Mouse (Mus musculus): ENCODE measurements around the gene Rasal1. TPM values are rescaled to one million over a fixed set of nuclear protein-coding genes. Genes with fewer than 3 reads are reported as not detected.

The Rasal1 gene
- total and polyA plus RNA-seq, 3 experiments, result 0.69 to 4.5 TPM; not detected in 1

DNA sequence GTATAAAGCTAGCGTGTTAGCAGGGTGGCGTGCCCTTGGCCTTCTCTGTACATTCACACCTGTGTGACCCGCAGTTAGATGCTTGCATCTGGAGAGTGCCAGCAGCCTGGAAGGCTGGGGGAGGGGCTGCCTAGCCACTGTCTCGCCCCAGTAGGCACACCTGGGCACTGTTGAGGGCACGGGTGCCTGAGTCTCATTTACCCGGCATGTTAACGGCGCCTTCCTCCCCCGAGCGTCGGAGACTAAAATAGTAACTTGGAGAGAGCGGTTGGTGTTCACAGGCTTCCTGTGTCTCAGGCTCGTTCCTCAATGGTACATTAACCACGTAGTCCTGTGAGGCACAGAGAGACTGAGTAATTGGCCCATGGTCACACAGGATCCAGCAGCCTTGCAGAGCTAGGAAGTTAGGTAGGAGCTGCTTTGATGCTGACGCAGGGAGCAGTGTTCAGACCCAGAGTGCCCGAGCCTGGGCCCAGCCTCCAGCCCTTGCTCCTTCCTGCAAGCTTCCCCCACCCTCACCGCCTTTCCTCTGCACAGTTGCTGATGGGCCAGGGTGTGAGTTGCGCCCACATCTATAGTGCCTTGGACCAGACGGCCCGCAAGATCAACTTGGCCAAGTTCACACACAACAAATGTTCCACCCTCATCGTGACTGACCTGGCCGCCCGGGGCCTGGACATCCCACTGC lies 27.4 kb upstream of the Rasal1 start:
- Histone ChIP-seq H3K79me2 (ENCODE audit: control insufficient read depth, insufficient read depth, low read length, poor library complexity) (peaks cover under 1% of the 10 kb centered on the region; the same call in 1 of the 2 replicates), H3K4me1 (ENCODE audit: control insufficient read depth in 1 of 2, insufficient read depth in 2 of 2, low read length in 2 of 2) (no peaks in the 10 kb centered on the region), H3K9me3 (replicated peaks; ENCODE audit: insufficient read depth, low read length) (no peaks in the 10 kb centered on the region), H3K4me3 (ENCODE audit: control insufficient read depth in 1 of 2, insufficient read depth in 1 of 2, low read depth in 2 of 2, low read length in 2 of 2) (no peak overlapping the region), H3K27ac (ENCODE audit: control insufficient read depth, low read depth, low read length) (no peak overlapping the region), H3K27me3 (ENCODE audit: control insufficient read depth in 1 of 2, insufficient read depth in 2 of 2, low read length in 2 of 2) (no peaks in the 10 kb centered on the region), H3K9ac (ENCODE audit: control insufficient read depth, low read depth, low read length, poor library complexity, severe bottlenecking) (no peak overlapping the region), H3K36me3 (ENCODE audit: control insufficient read depth in 1 of 2, insufficient read depth in 2 of 2, low read length in 2 of 2) (peaks cover 0 to 9% of the 10 kb centered on the region in 2 experiments; a peak in 2 of 4 replicates)
- DNase-seq (ENCODE audit: low read depth, low spot score), result no peak
- TF ChIP-seq GATA1 (IDR thresholded peaks at IDR 0.05; ENCODE audit: low read depth, low read length) (no peak), SMC3 (IDR thresholded peaks at IDR 0.05; ENCODE audit: low read depth, low read length) (no peak), POLR2AphosphoS5 (IDR thresholded peaks at IDR 0.05; ENCODE audit: borderline replicate concordance, low read depth, low read length) (no peak), POLR2AphosphoS2 (IDR thresholded peaks at IDR 0.05; ENCODE audit: low read length) (no peak), RAD21 (IDR thresholded peaks at IDR 0.05; ENCODE audit: low read depth, low read length) (no peak), BHLHE40 (IDR thresholded peaks at IDR 0.05; ENCODE audit: borderline replicate concordance, low read depth, low read length) (no peak), ZMIZ1 (IDR thresholded peaks at IDR 0.05; ENCODE audit: low read depth, low read length) (no peak), CTCF (IDR thresholded peaks at IDR 0.05 in 2 of 3, conservative IDR thresholded peaks at IDR 0.05 in 1 of 3; ENCODE audit: control insufficient read depth in 1 of 3, insufficient read depth in 1 of 3, low read depth in 2 of 3, low read length in 3 of 3, poor library complexity in 1 of 3, severe bottlenecking in 1 of 3) (no peak), NELFE (IDR thresholded peaks at IDR 0.05; ENCODE audit: low read depth, low read length) (no peak), TBP (IDR thresholded peaks at IDR 0.05; ENCODE audit: low read depth, low read length) (no peak), JUND (IDR thresholded peaks at IDR 0.05; ENCODE audit: low read depth, low read length) (no peak), HCFC1 (IDR thresholded peaks at IDR 0.05; ENCODE audit: low read depth, low read length) (no peak), ELF1 (IDR thresholded peaks at IDR 0.05; ENCODE audit: low read depth, low read length) (no peak), MAZ (IDR thresholded peaks at IDR 0.05; ENCODE audit: low read depth, low read length) (no peak)

DNA sequence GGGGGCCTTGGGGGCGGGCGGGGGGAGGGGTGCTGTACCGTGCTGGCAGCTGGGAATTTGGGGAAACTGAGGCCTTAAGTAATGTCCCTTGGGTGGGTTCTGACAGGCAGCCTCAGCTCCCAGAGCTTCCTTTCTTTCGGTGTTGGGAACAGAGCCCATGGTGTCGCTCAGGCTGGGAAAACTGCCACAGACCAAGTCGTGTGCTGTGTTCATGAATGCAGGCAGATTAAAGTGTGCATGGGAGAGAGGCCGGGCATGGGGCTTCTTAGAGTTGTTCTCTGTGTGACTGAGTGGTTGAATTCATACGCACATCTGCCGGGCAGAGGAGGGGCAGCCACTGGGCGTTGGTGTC lies 26.8 kb upstream of the Rasal1 start:
- Histone ChIP-seq H3K79me2 (ENCODE audit: control insufficient read depth, insufficient read depth, low read length, poor library complexity) (no peaks in the 10 kb centered on the region), H3K27me3 (ENCODE audit: control insufficient read depth in 1 of 2, insufficient read depth in 2 of 2, low read length in 2 of 2) (no peaks in the 10 kb centered on the region), H3K9ac (ENCODE audit: control insufficient read depth, low read depth, low read length, poor library complexity, severe bottlenecking) (no peak overlapping the region), H3K9me3 (replicated peaks; ENCODE audit: insufficient read depth, low read length) (no peaks in the 10 kb centered on the region), H3K36me3 (ENCODE audit: control insufficient read depth in 1 of 2, insufficient read depth in 2 of 2, low read length in 2 of 2) (peaks cover 0 to 9% of the 10 kb centered on the region in 2 experiments; a peak in 2 of 4 replicates), H3K4me3 (ENCODE audit: control insufficient read depth in 1 of 2, insufficient read depth in 1 of 2, low read depth in 2 of 2, low read length in 2 of 2) (no peak overlapping the region), H3K4me1 (ENCODE audit: control insufficient read depth in 1 of 2, insufficient read depth in 2 of 2, low read length in 2 of 2) (no peaks in the 10 kb centered on the region), H3K27ac (ENCODE audit: control insufficient read depth, low read depth, low read length) (no peak overlapping the region)
- DNase-seq (ENCODE audit: low read depth, low spot score), result no peak
- TF ChIP-seq POLR2AphosphoS2 (IDR thresholded peaks at IDR 0.05; ENCODE audit: low read length) (no peak), EP300 (IDR thresholded peaks at IDR 0.05; ENCODE audit: low read depth in 1 of 2, low read length in 2 of 2) (no peak), MAZ (IDR thresholded peaks at IDR 0.05; ENCODE audit: low read depth, low read length) (no peak)

Data from MEL (cell line).